Mouse (Mus musculus) midbrain, embryonic 12.5 days (tissue): ENCODE measurements around the gene Tmem132e. TPM values are rescaled to one million over a fixed set of nuclear protein-coding genes. Genes with fewer than 3 reads are reported as not detected.

ENCODE experiments used
- ATAC-seq: fragments of 200-750 bp; cut with Nextera tagmentation; 2 replicates; pipeline ENCODE4 v1.8.0; 2017; ENCODE audit warnings: low read depth, moderate TSS enrichment, moderate library complexity; ENCODE audit not compliant: low FRiP score
- H3K27ac ChIP-seq: fragments of 300-500 bp; sonication (generic); replicated peaks from 2 replicates; pipeline ENCODE4 v1.5.1; 2016; ENCODE audit warnings: mild to moderate bottlenecking
- H3K27me3 ChIP-seq: fragments of 300-500 bp; sonication (generic); 2 replicates; pipeline ENCODE4 v1.6.1; 2016; ENCODE audit warnings: mild to moderate bottlenecking
- H3K36me3 ChIP-seq: fragments of 300-500 bp; sonication (generic); 2 replicates; pipeline ENCODE4 v1.6.1; 2016
- H3K4me1 ChIP-seq: fragments of 300-500 bp; sonication (generic); 2 replicates; pipeline ENCODE4 v1.6.1; 2016
- H3K4me2 ChIP-seq: fragments of 300-500 bp; sonication (generic); replicated peaks from 2 replicates; pipeline ENCODE4 v1.6.1; 2016; ENCODE audit warnings: mild to moderate bottlenecking, moderate library complexity
- H3K4me3 ChIP-seq: fragments of 300-500 bp; sonication (generic); 2 replicates; pipeline ENCODE4 v1.5.1; 2016; ENCODE audit warnings: mild to moderate bottlenecking
- H3K9ac ChIP-seq: fragments of 300-500 bp; sonication (generic); replicated peaks from 2 replicates; pipeline ENCODE4 v1.6.1; 2016; ENCODE audit warnings: mild to moderate bottlenecking, moderate library complexity
- H3K9me3 ChIP-seq: fragments of 300-500 bp; sonication (generic); 2 replicates; pipeline ENCODE4 v1.6.1; 2016; ENCODE audit warnings: mild to moderate bottlenecking
- WGBS: fragments of 180-500 bp; shearing (Covaris S2); methylation state at CpG from one replicate; pipeline ENCODE4 v1.1.7; 2016; 5-methylcytosine and 5-hydroxymethylcytosine counted together
- polyA plus RNA-seq: library from polyadenylated mRNA; unstranded; fragments of >200 nt; fragmentation: Nextera tagmentation; extraction: Ambion mirVana; gene quantifications from 2 replicates; pipeline ENCODE4 v1.2.1, GENCODE M21; 2016

The Tmem132e gene
- polyA plus RNA-seq, 1 experiment from 2014 or later, result 1.4 TPM

GRCm38 (mm10) chr11:82487359-82488086, 98.8 kb downstream of the Tmem132e start:
- no peak overlapping the region for H3K4me3 ChIP-seq
- H3K9ac ChIP-seq, result no peak overlapping the region
- no peaks in the 10 kb centered on the region for H3K27me3 ChIP-seq
- 23% methylated on average over 8 of the region's 8 CpGs for WGBS
- H3K9me3 ChIP-seq, result 0 out of 2 replicates have a peak, but pooled peaks cover 3% of the 10 kb centered on the region
- no peak overlapping the region; the same call in 1 of the 2 replicates for H3K27ac ChIP-seq
- peaks cover 9% of the 10 kb centered on the region for H3K4me1 ChIP-seq
- no peaks in the 10 kb centered on the region for H3K36me3 ChIP-seq
- peak overlapping the region; percentile 17 for H3K4me2 ChIP-seq
- 0 out of 2 replicates have a peak, but pooled peaks have one; percentile 49 for ATAC-seq

- Histone ChIP-seq H3K4me2 (no peak overlapping the region), H3K4me3 (no peak overlapping the region), H3K9ac (no peak overlapping the region), H3K27ac (no peak overlapping the region), H3K4me1 (peaks cover 9% of the 10 kb centered on the region), H3K9me3 (no peaks in the 10 kb centered on the region), H3K27me3 (no peaks in the 10 kb centered on the region), H3K36me3 (no peaks in the 10 kb centered on the region)
- 90% methylated on average over 3 of the region's 3 CpGs for WGBS
- ATAC-seq, result no peak
Observed at GRCm38 (mm10) chr11:82490896-82491295, 102.2 kb downstream of the Tmem132e start.

Other genes starting within 250 kb of the Tmem132e start
- not detected in 2 replicates for gene Ccl1, start 83.2 kb upstream of the Tmem132e start, polyA plus RNA-seq